In genomic region chr4:155598536-155598935, GRCm38 (mm10) we compare ENCODE assay signal across 38 mouse cellular contexts. TPM values are rescaled to one million over a fixed set of nuclear protein-coding genes. Genes with fewer than 3 reads are reported as not detected.
A peak's percentile ranks its signal among the peaks of the same experiment; 100 is the strongest.
DNase-seq lines count a peak whose midpoint lies in the region; ATAC-seq and TF ChIP-seq lines count a peak whose summit lies in the region.
"Had no signal": no experiment of that assay in that cellular context is flagged by ENCODE, and none has a peak within 500 bp of the region (broad histone marks: within the 10 kb centered on the region; RNA-seq: fewer than 3 reads in every experiment).

No protein-coding gene starts in this region.

- no peak for ATAC-seq in liver, postnatal 0 days
- ATAC-seq in heart, embryonic 11.5 days (replicated peaks; ENCODE audit: insufficient number of reproducible peaks, low FRiP score, low TSS enrichment): no peak
- no peak for ATAC-seq in midbrain, postnatal 0 days (ENCODE audit: low FRiP score)
- ATAC-seq in hindbrain, embryonic 12.5 days (ENCODE audit: low FRiP score): no peak
- ATAC-seq: forebrain, embryonic 16.5 days; inflammation-experienced regulatory T-cells, adult 6 months had no signal

- 0 out of 2 replicates have a peak, but pooled peaks cover 2% of the 10 kb centered on the region for H3K36me3 ChIP-seq in liver, postnatal 0 days (replicated peaks; ENCODE audit: insufficient read depth, low read length)
- no peaks in the 10 kb centered on the region for H3K36me3 ChIP-seq in heart, embryonic 11.5 days (ENCODE audit: control insufficient read depth, insufficient read depth, low read length)
- H3K36me3 ChIP-seq in midbrain, postnatal 0 days (ENCODE audit: insufficient read depth, low read length): no peaks in the 10 kb centered on the region
- 0 out of 2 replicates have a peak, but pooled peaks cover 7% of the 10 kb centered on the region for H3K36me3 ChIP-seq in hindbrain, embryonic 12.5 days
- H3K36me3 ChIP-seq: stomach, embryonic 15.5 days had no signal

- WGBS in liver, postnatal 0 days (ENCODE audit: insufficient replicate concordance): 27% methylated on average over 11 of the region's 20 CpGs
- WGBS in heart, embryonic 11.5 days (ENCODE audit: insufficient replicate concordance): 18% methylated on average over 19 of the region's 20 CpGs
- 24% methylated on average over 14 of the region's 20 CpGs for WGBS in midbrain, postnatal 0 days
- WGBS in hindbrain, embryonic 12.5 days: 26% methylated on average over 9 of the region's 20 CpGs

- H3K27ac ChIP-seq in liver, postnatal 0 days (ENCODE audit: low read depth): no peak overlapping the region
- H3K27ac ChIP-seq in heart, embryonic 11.5 days (ENCODE audit: low read depth, low read length): no peak overlapping the region
- H3K27ac ChIP-seq in midbrain, postnatal 0 days (ENCODE audit: low read depth, low read length): no peak overlapping the region
- no peak overlapping the region for H3K27ac ChIP-seq in hindbrain, embryonic 12.5 days
- H3K27ac ChIP-seq: forebrain, embryonic 10.5 days; hindbrain, embryonic 14.5 days; liver, embryonic 13.5 days; lung, embryonic 15.5 days; neural tube, embryonic 13.5 days; stomach, embryonic 15.5 days had no signal

- no peak for TF ChIP-seq EP300 in liver, postnatal 0 days (IDR thresholded peaks at IDR 0.05; ENCODE audit: low read depth)

- TF ChIP-seq CTCF in liver, postnatal 0 days (IDR thresholded peaks at IDR 0.05; ENCODE audit: low read depth): no peak
- TF ChIP-seq CTCF in midbrain, postnatal 0 days (IDR thresholded peaks at IDR 0.05): no peak

- no peak overlapping the region for H3K9ac ChIP-seq in liver, postnatal 0 days (replicated peaks)
- H3K9ac ChIP-seq in heart, embryonic 11.5 days (ENCODE audit: low read depth, low read length): no peak overlapping the region
- no peak overlapping the region for H3K9ac ChIP-seq in midbrain, postnatal 0 days (replicated peaks; ENCODE audit: low read length, poor library complexity, severe bottlenecking)
- H3K9ac ChIP-seq in hindbrain, embryonic 12.5 days: no peak overlapping the region
- H3K9ac ChIP-seq: heart, embryonic 12.5 days; hindbrain, embryonic 14.5 days; liver, embryonic 13.5 days; lung, embryonic 15.5 days; neural tube, embryonic 13.5 days; stomach, embryonic 15.5 days had no signal

- no peaks in the 10 kb centered on the region for H3K27me3 ChIP-seq in liver, postnatal 0 days (ENCODE audit: insufficient read depth, low read length)
- H3K27me3 ChIP-seq in heart, embryonic 11.5 days (ENCODE audit: control insufficient read depth, insufficient read depth, low read length): no peaks in the 10 kb centered on the region
- H3K27me3 ChIP-seq in midbrain, postnatal 0 days (ENCODE audit: insufficient read depth, low read length): no peaks in the 10 kb centered on the region
- no peaks in the 10 kb centered on the region for H3K27me3 ChIP-seq in hindbrain, embryonic 12.5 days
- H3K27me3 ChIP-seq: CH12.LX; heart, embryonic 12.5 days; liver, embryonic 13.5 days; lung, embryonic 15.5 days; neural tube, embryonic 13.5 days; stomach, embryonic 15.5 days had no signal

- H3K9me3 ChIP-seq in liver, postnatal 0 days (ENCODE audit: low read length): no peaks in the 10 kb centered on the region
- no peaks in the 10 kb centered on the region for H3K9me3 ChIP-seq in heart, embryonic 11.5 days (replicated peaks; ENCODE audit: control insufficient read depth, low read length)
- no peaks in the 10 kb centered on the region for H3K9me3 ChIP-seq in midbrain, postnatal 0 days (ENCODE audit: low read length)
- no peaks in the 10 kb centered on the region; the same call in 1 of the 2 replicates for H3K9me3 ChIP-seq in hindbrain, embryonic 12.5 days (replicated peaks)
- H3K9me3 ChIP-seq: forebrain, embryonic 10.5 days; heart, embryonic 12.5 days; liver, embryonic 13.5 days; lung, embryonic 15.5 days; neural tube, embryonic 13.5 days; stomach, embryonic 15.5 days had no signal

- DNase-seq in embryo, embryonic 11 days: peak; percentile 5
- no peak for DNase-seq in embryo, embryonic 10 days (ENCODE audit: low spot score)
- peak; percentile 59 for DNase-seq in ES-CJ7 (ENCODE audit: low read depth, low spot score)
- DNase-seq in c-Kit-positive CD71-positive TER-119-positive erythroid progenitor cells, embryonic 14.5 days (ENCODE audit: low spot score): peak; percentile 29
- DNase-seq in liver, postnatal 0 days: peak; percentile 65
- no peak for DNase-seq in midbrain, postnatal 0 days (ENCODE audit: low spot score)
- DNase-seq: adrenal gland, adult 8-10 months; cerebellum, adult 2 months; cerebellum, postnatal 25 days; gastrocnemius, postnatal 14 days; heart, adult 11 months; heart, postnatal 14 days; kidney, adult 2 months; kidney, postnatal 10 days; liver, embryonic 13.5 days; lung, postnatal 4 days; midbrain, embryonic 14.5 days; right cerebral cortex, postnatal 4 days had no signal

- peaks cover 29% of the 10 kb centered on the region for H3K4me1 ChIP-seq in liver, postnatal 0 days (ENCODE audit: insufficient read depth)
- peaks cover 7% of the 10 kb centered on the region for H3K4me1 ChIP-seq in heart, embryonic 11.5 days (ENCODE audit: control insufficient read depth, insufficient read depth, low read length)
- 0 out of 2 replicates have a peak, but pooled peaks cover 4% of the 10 kb centered on the region for H3K4me1 ChIP-seq in midbrain, postnatal 0 days (ENCODE audit: insufficient read depth, low read length)
- peaks cover 17% of the 10 kb centered on the region for H3K4me1 ChIP-seq in hindbrain, embryonic 12.5 days

- H3K4me3 ChIP-seq in liver, postnatal 0 days (ENCODE audit: low read depth, low read length): no peak overlapping the region
- H3K4me3 ChIP-seq in heart, embryonic 11.5 days (ENCODE audit: low read depth, low read length): no peak overlapping the region
- H3K4me3 ChIP-seq in midbrain, postnatal 0 days (ENCODE audit: low read depth, low read length): no peak overlapping the region
- no peak overlapping the region for H3K4me3 ChIP-seq in hindbrain, embryonic 12.5 days
- H3K4me3 ChIP-seq: forebrain, embryonic 10.5 days; heart, embryonic 12.5 days; liver, embryonic 13.5 days; lung, embryonic 15.5 days; myocyte; neural tube, embryonic 13.5 days; stomach, embryonic 15.5 days had no signal

- H3K4me2 ChIP-seq in liver, postnatal 0 days (ENCODE audit: low read depth, low read length): no peak overlapping the region
- no peak overlapping the region for H3K4me2 ChIP-seq in heart, embryonic 11.5 days
- no peak overlapping the region for H3K4me2 ChIP-seq in midbrain, postnatal 0 days (ENCODE audit: low read depth, low read length, poor library complexity, severe bottlenecking)
- no peak overlapping the region for H3K4me2 ChIP-seq in hindbrain, embryonic 12.5 days (replicated peaks)
- H3K4me2 ChIP-seq: heart, embryonic 12.5 days; hindbrain, embryonic 14.5 days; liver, embryonic 13.5 days; lung, embryonic 15.5 days; neural tube, embryonic 13.5 days; stomach, embryonic 15.5 days had no signal

RNA-seq across cellular contexts. Expression of gene Slc35e2, which starts 2.7 kb away (rescaled TPM):
- 5.4 and 5.6 TPM in 2 replicates for polyA plus RNA-seq in liver, postnatal 0 days (2015; fragmentation: Nextera tagmentation; extraction: Ambion mirVana)
- 7.7 and 9.6 TPM in 2 replicates for polyA plus RNA-seq in heart, embryonic 11.5 days (2014; fragmentation: Nextera tagmentation; extraction: Ambion mirVana)
- 65.1 and 74.9 TPM in 2 replicates for total RNA-seq in midbrain, postnatal 0 days (2014; rRNA removed)
- 14.7 and 14.8 TPM in 2 replicates for polyA plus RNA-seq in midbrain, postnatal 0 days (2015; fragmentation: Nextera tagmentation; extraction: Ambion mirVana)
- 16.4 and 16.6 TPM in 2 replicates for polyA plus RNA-seq in hindbrain, embryonic 12.5 days (2016; fragmentation: Nextera tagmentation; extraction: Ambion mirVana)

RNA-seq across cellular contexts. Expression of gene Cdk11b, which starts 26.1 kb away (rescaled TPM):
- polyA plus RNA-seq in liver, postnatal 0 days (2015; fragmentation: Nextera tagmentation; extraction: Ambion mirVana): 22.8 and 24.9 TPM in 2 replicates
- 48.2 and 50.0 TPM in 2 replicates for polyA plus RNA-seq in heart, embryonic 11.5 days (2014; fragmentation: Nextera tagmentation; extraction: Ambion mirVana)
- 15.2 and 25.3 TPM in 2 replicates for total RNA-seq in midbrain, postnatal 0 days (2014; rRNA removed)
- polyA plus RNA-seq in midbrain, postnatal 0 days (2015; fragmentation: Nextera tagmentation; extraction: Ambion mirVana): 60.2 and 64.1 TPM in 2 replicates
- polyA plus RNA-seq in hindbrain, embryonic 12.5 days (2016; fragmentation: Nextera tagmentation; extraction: Ambion mirVana): 85.3 and 86.8 TPM in 2 replicates

RNA-seq across cellular contexts. Expression of gene Nadk, which starts 36.4 kb away (rescaled TPM):
- polyA plus RNA-seq in liver, postnatal 0 days (2015; fragmentation: Nextera tagmentation; extraction: Ambion mirVana): 50.1 and 55.5 TPM in 2 replicates
- 57.0 and 58.6 TPM in 2 replicates for polyA plus RNA-seq in heart, embryonic 11.5 days (2014; fragmentation: Nextera tagmentation; extraction: Ambion mirVana)
- total RNA-seq in midbrain, postnatal 0 days (2014; rRNA removed): 69.1 and 81.6 TPM in 2 replicates
- polyA plus RNA-seq in midbrain, postnatal 0 days (2015; fragmentation: Nextera tagmentation; extraction: Ambion mirVana): 48.2 and 56.6 TPM in 2 replicates
- 89.0 and 92.4 TPM in 2 replicates for polyA plus RNA-seq in hindbrain, embryonic 12.5 days (2016; fragmentation: Nextera tagmentation; extraction: Ambion mirVana)

RNA-seq across cellular contexts. Expression of gene Gm10563, which starts 46.7 kb away (rescaled TPM):
- polyA plus RNA-seq in liver, postnatal 0 days (2015; fragmentation: Nextera tagmentation; extraction: Ambion mirVana): not detected in 2 replicates
- not detected in 2 replicates for polyA plus RNA-seq in heart, embryonic 11.5 days (2014; fragmentation: Nextera tagmentation; extraction: Ambion mirVana)
- not detected in 2 replicates for total RNA-seq in midbrain, postnatal 0 days (2014; rRNA removed)
- polyA plus RNA-seq in midbrain, postnatal 0 days (2015; fragmentation: Nextera tagmentation; extraction: Ambion mirVana): not detected in 2 replicates
- not detected in 2 replicates for polyA plus RNA-seq in hindbrain, embryonic 12.5 days (2016; fragmentation: Nextera tagmentation; extraction: Ambion mirVana)
- total RNA-seq: adrenal gland, adult 8-10 months; CH12.LX; gastrocnemius, postnatal 14 days; heart, postnatal 14 days; layer of hippocampus, adult 18-20 months; layer of hippocampus, postnatal 25 days; left cerebral cortex, postnatal 10 days; megakaryocyte-erythroid progenitor cell, adult 5-6 weeks had no signal
- polyA plus RNA-seq: cerebellum, adult 2 months; embryonic facial prominence, embryonic 11.5 days; forebrain, embryonic 10.5 days; forebrain, embryonic 16.5 days; heart, embryonic 12.5 days; hindbrain, embryonic 14.5 days; kidney, adult 2 months; limb, embryonic 11.5 days; liver, embryonic 13.5 days; lung, embryonic 15.5 days; midbrain, embryonic 14.5 days; myocyte; neural tube, embryonic 13.5 days; stomach, embryonic 15.5 days; thymus, postnatal 0 days; urinary bladder, adult 2 months had no signal

RNA-seq across cellular contexts. Expression of gene Mmp23, which starts 54.6 kb away (rescaled TPM):
- polyA plus RNA-seq in liver, postnatal 0 days (2015; fragmentation: Nextera tagmentation; extraction: Ambion mirVana): 5.9 and 6.8 TPM in 2 replicates
- 52.9 and 53.5 TPM in 2 replicates for polyA plus RNA-seq in heart, embryonic 11.5 days (2014; fragmentation: Nextera tagmentation; extraction: Ambion mirVana)
- total RNA-seq in midbrain, postnatal 0 days (2014; rRNA removed): 4.1 and 6.4 TPM in 2 replicates
- 4.4 and 5.6 TPM in 2 replicates for polyA plus RNA-seq in midbrain, postnatal 0 days (2015; fragmentation: Nextera tagmentation; extraction: Ambion mirVana)
- 3.9 and 5.9 TPM in 2 replicates for polyA plus RNA-seq in hindbrain, embryonic 12.5 days (2016; fragmentation: Nextera tagmentation; extraction: Ambion mirVana)
- total RNA-seq: megakaryocyte-erythroid progenitor cell, adult 5-6 weeks had no signal
- polyA plus RNA-seq: inflammation-experienced regulatory T-cells, adult 6 months had no signal

Comparison
In these comparisons a context has a peak if more than half of its experiments do, and no peak if none do; other contexts are left out.
1. DNase-seq: peak in embryo, embryonic 11 days (single experiment), ES-CJ7 (single experiment), c-Kit-positive CD71-positive TER-119-positive erythroid progenitor cells, embryonic 14.5 days (single experiment) and liver, postnatal 0 days (single experiment); none in embryo, embryonic 10 days (single experiment) and midbrain, postnatal 0 days (single experiment).